Mouse (Mus musculus) liver, adult 2 months (tissue): ENCODE measurements around the gene Brf1.

Source experiments
- CTCF ChIP-seq: fragments of 200-500 bp; IDR thresholded peaks from 2 replicates; pipeline ENCODE4 v1.5.1; 2011; ENCODE audit warnings: low read depth, low read length, control low read depth
- POLR2A ChIP-seq: fragments of 200-500 bp; IDR thresholded peaks from 2 replicates; pipeline ENCODE4 v1.6.1; 2011; ENCODE audit warnings: low read length, control low read depth; ENCODE audit not compliant: insufficient read depth; ENCODE audit errors: extremely low read depth

DNA sequence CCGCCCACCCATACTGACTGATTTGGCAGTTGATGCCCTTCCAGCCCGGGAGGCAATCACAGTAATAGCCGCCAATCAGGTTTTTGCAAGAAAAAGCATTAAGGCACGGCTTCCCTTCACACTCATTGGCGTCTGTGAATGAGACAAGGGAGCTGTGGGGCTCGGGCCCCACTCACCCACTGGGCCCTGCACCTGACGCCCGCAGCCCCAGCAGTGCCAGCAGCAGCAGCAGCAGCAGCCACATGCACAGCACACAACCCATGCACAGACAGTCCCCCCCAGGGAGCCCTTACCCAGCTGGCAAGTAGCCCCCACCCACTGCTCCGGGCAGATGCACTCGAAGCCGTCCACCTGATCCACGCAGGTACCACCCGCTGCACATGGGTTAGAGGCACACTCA lies 84.9 kb downstream of the Brf1 start:
- no peak for TF ChIP-seq POLR2A
- no peak for TF ChIP-seq CTCF
